Mouse (Mus musculus): ENCODE data around the gene Unc79. TPM values are rescaled to one million over a fixed set of nuclear protein-coding genes. Genes with fewer than 3 reads are reported as not detected.

Gene Unc79
- polyA plus RNA-seq, 1 experiment from 2014 or later: 0.36 TPM

DNA sequence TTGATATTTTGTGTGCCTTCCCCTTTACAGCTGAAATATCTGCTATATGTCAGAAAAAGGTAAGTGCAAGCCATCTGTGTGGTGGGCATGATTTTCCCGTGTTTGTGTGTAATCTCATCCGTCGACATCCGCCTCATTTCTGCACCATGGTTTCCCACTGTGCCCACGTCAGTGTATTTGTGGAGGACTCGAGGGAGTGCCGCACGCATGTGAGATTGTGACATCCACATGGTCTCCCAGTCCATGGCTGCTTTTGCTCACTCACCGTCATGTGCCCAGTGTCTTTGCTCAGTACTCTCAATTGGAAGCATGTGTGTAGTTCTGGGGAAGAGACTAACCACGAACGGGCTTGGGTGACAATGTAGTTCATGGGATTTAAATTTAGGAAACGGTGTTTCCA is 101.2 kb downstream of the Unc79 start:
- DNase-seq (ENCODE audit: extremely low spot score, low spot score): no peak
- H3K36me3 ChIP-seq (replicated peaks): no peaks in the 10 kb centered on the region
- no peak overlapping the region for H3K27ac ChIP-seq
- H3K27me3 ChIP-seq (ENCODE audit: poor library complexity, severe bottlenecking): no peaks in the 10 kb centered on the region
- 95% methylated on average over 12 of the region's 12 CpGs for WGBS
- H3K4me1 ChIP-seq: no peaks in the 10 kb centered on the region
- no peak overlapping the region for H3K4me3 ChIP-seq
- H3K9me3 ChIP-seq: no peaks in the 10 kb centered on the region

- H3K36me3 ChIP-seq (replicated peaks): no peaks in the 10 kb centered on the region
- no peak for DNase-seq (ENCODE audit: extremely low spot score, low spot score)
- H3K27me3 ChIP-seq (ENCODE audit: poor library complexity, severe bottlenecking): no peaks in the 10 kb centered on the region
- no peak overlapping the region for H3K27ac ChIP-seq
- no peaks in the 10 kb centered on the region for H3K9me3 ChIP-seq
- 83% methylated on average over 21 of the region's 21 CpGs for WGBS
- H3K4me3 ChIP-seq: no peak overlapping the region
- H3K4me1 ChIP-seq: peaks cover 5% of the 10 kb centered on the region; the same call in 1 of the 2 replicates
Observed at GRCm38 (mm10) chr12:103059321-103060053, 110.8 kb downstream of the Unc79 start.

DNA sequence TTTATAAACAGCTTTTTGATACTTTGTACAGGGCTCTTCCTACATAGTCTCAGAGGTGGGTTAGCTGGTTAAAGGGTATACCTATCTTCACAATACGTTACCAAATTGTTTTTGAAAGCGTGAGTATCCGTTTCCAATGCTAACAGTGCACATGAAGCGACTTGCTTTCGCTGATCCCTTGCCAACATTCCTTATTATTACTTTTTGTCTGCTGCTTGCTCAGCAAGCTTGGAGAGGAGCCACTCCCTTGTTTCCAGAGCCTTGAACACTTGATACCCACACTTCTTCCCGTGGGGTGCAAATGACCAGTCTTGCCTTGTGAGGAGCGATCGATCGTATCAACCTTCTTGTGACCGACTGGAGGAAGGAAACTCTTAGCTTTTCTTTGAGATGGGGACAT is 112.1 kb downstream of the Unc79 start:
- Histone ChIP-seq H3K36me3 (replicated peaks) (no peaks in the 10 kb centered on the region), H3K9me3 (no peaks in the 10 kb centered on the region), H3K4me1 (peaks cover 5% of the 10 kb centered on the region; the same call in 1 of the 2 replicates), H3K27me3 (ENCODE audit: poor library complexity, severe bottlenecking) (no peaks in the 10 kb centered on the region), H3K27ac (no peak overlapping the region), H3K4me3 (no peak overlapping the region)
- WGBS: 93% methylated on average over 10 of the region's 10 CpGs
- no peak for DNase-seq (ENCODE audit: extremely low spot score, low spot score)

- no peak overlapping the region for H3K27ac ChIP-seq
- no peak overlapping the region for H3K4me3 ChIP-seq
- H3K4me1 ChIP-seq: peaks cover 5% of the 10 kb centered on the region; the same call in 1 of the 2 replicates
- WGBS: 79% methylated on average over 4 of the region's 4 CpGs
- no peaks in the 10 kb centered on the region for H3K36me3 ChIP-seq (replicated peaks)
- H3K27me3 ChIP-seq (ENCODE audit: poor library complexity, severe bottlenecking): no peaks in the 10 kb centered on the region
- DNase-seq (ENCODE audit: extremely low spot score, low spot score): no peak
- H3K9me3 ChIP-seq: no peaks in the 10 kb centered on the region
Observed at GRCm38 (mm10) chr12:103062133-103062532, 113.5 kb downstream of the Unc79 start.

- WGBS: 21% methylated on average over 3 of the region's 3 CpGs
- Histone ChIP-seq H3K4me1 (no peaks in the 10 kb centered on the region; the same call in 1 of the 2 replicates), H3K4me3 (no peak overlapping the region), H3K27ac (no peak overlapping the region), H3K9me3 (no peaks in the 10 kb centered on the region), H3K27me3 (ENCODE audit: poor library complexity, severe bottlenecking) (no peaks in the 10 kb centered on the region), H3K36me3 (replicated peaks) (no peaks in the 10 kb centered on the region)
- DNase-seq (ENCODE audit: extremely low spot score, low spot score): no peak
Observed at GRCm38 (mm10) chr12:103064944-103065343, 116.3 kb downstream of the Unc79 start.

GRCm38 (mm10) chr12:103068161-103068560 is 119.5 kb downstream of the Unc79 start:
- Histone ChIP-seq H3K36me3 (replicated peaks) (no peaks in the 10 kb centered on the region), H3K4me1 (no peaks in the 10 kb centered on the region; the same call in 1 of the 2 replicates), H3K27ac (no peak overlapping the region), H3K4me3 (no peak overlapping the region), H3K9me3 (no peaks in the 10 kb centered on the region), H3K27me3 (ENCODE audit: poor library complexity, severe bottlenecking) (no peaks in the 10 kb centered on the region)
- no peak for DNase-seq (ENCODE audit: extremely low spot score, low spot score)
- 93% methylated on average over 5 of the region's 5 CpGs for WGBS

DNA sequence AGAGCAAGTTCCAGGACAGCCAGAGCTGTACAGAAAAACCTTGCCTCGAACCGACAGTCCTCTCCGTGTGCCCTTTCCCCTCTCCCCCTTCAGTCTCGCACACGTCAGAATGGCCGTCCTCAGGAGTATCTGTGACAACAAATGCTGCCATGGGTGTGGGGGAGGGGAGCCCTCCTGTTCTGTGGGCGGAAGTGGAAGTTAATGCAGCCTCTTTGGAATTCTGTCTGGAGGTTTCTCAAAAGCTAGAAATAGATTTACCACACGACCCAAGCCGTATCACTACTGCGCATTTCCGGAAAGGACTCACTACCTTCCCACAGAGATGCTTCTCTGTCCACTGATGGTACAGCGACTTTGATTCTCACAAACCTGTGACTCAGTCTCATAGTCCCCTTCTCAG is 120.9 kb downstream of the Unc79 start:
- no peaks in the 10 kb centered on the region for H3K9me3 ChIP-seq
- no peaks in the 10 kb centered on the region for H3K27me3 ChIP-seq (ENCODE audit: poor library complexity, severe bottlenecking)
- 73% methylated on average over 12 of the region's 12 CpGs for WGBS
- no peak overlapping the region for H3K27ac ChIP-seq
- DNase-seq (ENCODE audit: extremely low spot score, low spot score): no peak
- no peak overlapping the region for H3K4me3 ChIP-seq
- H3K4me1 ChIP-seq: no peaks in the 10 kb centered on the region; the same call in 1 of the 2 replicates
- H3K36me3 ChIP-seq (replicated peaks): no peaks in the 10 kb centered on the region

DNA sequence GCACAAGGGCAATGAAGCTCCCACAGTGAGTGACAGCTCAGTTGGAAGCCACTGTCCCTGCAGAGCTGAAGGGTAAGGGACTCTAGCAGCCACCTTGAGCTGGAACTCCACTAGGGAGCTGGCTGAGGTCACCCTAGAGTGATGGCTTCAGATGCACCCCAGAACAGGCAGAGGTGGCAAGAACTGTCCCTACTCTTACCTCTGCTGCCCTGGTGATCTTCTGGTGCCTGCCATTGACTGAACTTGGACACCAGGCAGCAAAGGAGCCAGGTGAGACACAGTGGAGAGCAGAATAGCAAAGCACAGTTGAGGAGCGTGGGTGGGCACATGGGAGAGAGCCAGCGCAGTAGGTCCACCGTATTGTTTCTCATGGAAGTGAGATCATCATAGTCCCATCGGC is 125.3 kb downstream of the Unc79 start:
- Histone ChIP-seq H3K4me3 (no peak overlapping the region), H3K27me3 (ENCODE audit: poor library complexity, severe bottlenecking) (no peaks in the 10 kb centered on the region), H3K36me3 (replicated peaks) (no peaks in the 10 kb centered on the region), H3K27ac (no peak overlapping the region), H3K9me3 (no peaks in the 10 kb centered on the region), H3K4me1 (peaks cover 3% of the 10 kb centered on the region; the same call in 1 of the 2 replicates)
- WGBS: 92% methylated on average over 4 of the region's 4 CpGs
- no peak for DNase-seq (ENCODE audit: extremely low spot score, low spot score)

GRCm38 (mm10) chr12:103078751-103079150 is 130.1 kb downstream of the Unc79 start:
- WGBS: 67% methylated on average over 7 of the region's 7 CpGs
- H3K27me3 ChIP-seq (ENCODE audit: poor library complexity, severe bottlenecking): no peaks in the 10 kb centered on the region
- no peak overlapping the region for H3K4me3 ChIP-seq
- H3K36me3 ChIP-seq (replicated peaks): no peaks in the 10 kb centered on the region
- H3K27ac ChIP-seq: 0 out of 2 replicates have a peak overlapping the region, but pooled peaks have one; percentile 11
- DNase-seq (ENCODE audit: extremely low spot score, low spot score): no peak
- H3K9me3 ChIP-seq: no peaks in the 10 kb centered on the region
- peaks cover 19% of the 10 kb centered on the region for H3K4me1 ChIP-seq

DNA sequence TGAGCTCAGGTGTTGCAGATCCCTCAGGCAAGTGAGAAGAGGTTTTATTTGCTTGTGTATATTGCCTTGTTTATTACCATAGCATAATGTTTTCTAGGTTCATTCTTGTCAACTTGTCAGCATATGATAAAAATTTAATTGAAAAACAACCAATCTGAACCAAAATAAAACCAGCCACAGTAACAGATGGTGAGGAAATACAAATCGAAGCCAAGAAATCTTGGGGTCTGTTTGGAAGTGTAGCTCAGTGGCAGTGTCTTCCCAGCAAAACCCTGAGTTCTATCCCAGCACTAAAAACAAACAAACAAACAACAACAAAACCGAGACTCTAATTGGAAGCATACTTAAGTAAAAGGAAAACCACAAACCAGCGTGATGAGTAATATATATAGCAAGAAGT is 131.4 kb downstream of the Unc79 start:
- Histone ChIP-seq H3K4me3 (no peak overlapping the region), H3K9me3 (no peaks in the 10 kb centered on the region), H3K4me1 (peaks cover 19% of the 10 kb centered on the region), H3K27me3 (ENCODE audit: poor library complexity, severe bottlenecking) (no peaks in the 10 kb centered on the region), H3K27ac (no peak overlapping the region), H3K36me3 (replicated peaks) (no peaks in the 10 kb centered on the region)
- WGBS: 87% methylated on average over 3 of the region's 3 CpGs
- no peak for DNase-seq (ENCODE audit: extremely low spot score, low spot score)

- Histone ChIP-seq H3K27ac (no peak overlapping the region), H3K36me3 (replicated peaks) (no peaks in the 10 kb centered on the region), H3K4me3 (no peak overlapping the region), H3K27me3 (ENCODE audit: poor library complexity, severe bottlenecking) (no peaks in the 10 kb centered on the region), H3K4me1 (0 out of 2 replicates have a peak, but pooled peaks cover 4% of the 10 kb centered on the region), H3K9me3 (no peaks in the 10 kb centered on the region)
- no peak for DNase-seq (ENCODE audit: extremely low spot score, low spot score)
- WGBS: 89% methylated on average over 6 of the region's 6 CpGs
Observed at GRCm38 (mm10) chr12:103091831-103092230, 143.2 kb downstream of the Unc79 start.

GRCm38 (mm10) chr12:103095160-103095559 is 146.5 kb downstream of the Unc79 start:
- DNase-seq (ENCODE audit: extremely low spot score, low spot score): no peak
- whole genome bisulfite sequencing: 91% methylated on average over 5 of the region's 5 CpGs

DNA sequence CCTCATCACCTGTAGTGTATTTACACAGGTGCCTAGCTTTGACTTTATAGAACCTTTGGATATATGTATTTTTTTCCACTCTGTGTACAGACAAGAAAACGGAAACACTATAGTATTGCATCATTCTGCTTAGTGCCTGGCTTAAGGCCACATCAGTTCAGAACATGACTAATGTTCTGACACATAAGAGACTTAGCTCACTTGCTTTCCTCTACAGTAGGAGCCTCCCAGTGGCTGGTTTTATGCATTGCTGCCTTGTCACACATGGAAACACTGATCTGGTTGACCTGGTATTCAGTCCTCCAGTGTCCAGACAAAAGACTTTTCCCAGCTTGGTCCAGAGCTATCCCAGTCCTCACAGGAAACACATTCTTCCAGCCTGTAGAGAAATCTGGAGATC is 150.5 kb downstream of the Unc79 start:
- DNase-seq (ENCODE audit: extremely low spot score, low spot score): no peak
- Histone ChIP-seq H3K27ac (no peak overlapping the region), H3K27me3 (ENCODE audit: poor library complexity, severe bottlenecking) (no peaks in the 10 kb centered on the region), H3K36me3 (replicated peaks) (no peaks in the 10 kb centered on the region), H3K4me3 (no peak overlapping the region), H3K9me3 (no peaks in the 10 kb centered on the region), H3K4me1 (peaks cover 6% of the 10 kb centered on the region)
- WGBS: 91% methylated on average over 1 of the region's 1 CpGs

More at GRCm38 (mm10) chr12:103095160-103095559, 146.5 kb downstream of the Unc79 start:
- Histone ChIP-seq H3K36me3 (replicated peaks) (no peaks in the 10 kb centered on the region), H3K4me3 (no peak overlapping the region), H3K9me3 (no peaks in the 10 kb centered on the region), H3K4me1 (no peaks in the 10 kb centered on the region), H3K27me3 (ENCODE audit: poor library complexity, severe bottlenecking) (no peaks in the 10 kb centered on the region), H3K27ac (no peak overlapping the region)

Data from forebrain, embryonic 10.5 days (tissue).